Comparison of ENCODE assay signal across 8 mouse cellular contexts in the genomic region with DNA sequence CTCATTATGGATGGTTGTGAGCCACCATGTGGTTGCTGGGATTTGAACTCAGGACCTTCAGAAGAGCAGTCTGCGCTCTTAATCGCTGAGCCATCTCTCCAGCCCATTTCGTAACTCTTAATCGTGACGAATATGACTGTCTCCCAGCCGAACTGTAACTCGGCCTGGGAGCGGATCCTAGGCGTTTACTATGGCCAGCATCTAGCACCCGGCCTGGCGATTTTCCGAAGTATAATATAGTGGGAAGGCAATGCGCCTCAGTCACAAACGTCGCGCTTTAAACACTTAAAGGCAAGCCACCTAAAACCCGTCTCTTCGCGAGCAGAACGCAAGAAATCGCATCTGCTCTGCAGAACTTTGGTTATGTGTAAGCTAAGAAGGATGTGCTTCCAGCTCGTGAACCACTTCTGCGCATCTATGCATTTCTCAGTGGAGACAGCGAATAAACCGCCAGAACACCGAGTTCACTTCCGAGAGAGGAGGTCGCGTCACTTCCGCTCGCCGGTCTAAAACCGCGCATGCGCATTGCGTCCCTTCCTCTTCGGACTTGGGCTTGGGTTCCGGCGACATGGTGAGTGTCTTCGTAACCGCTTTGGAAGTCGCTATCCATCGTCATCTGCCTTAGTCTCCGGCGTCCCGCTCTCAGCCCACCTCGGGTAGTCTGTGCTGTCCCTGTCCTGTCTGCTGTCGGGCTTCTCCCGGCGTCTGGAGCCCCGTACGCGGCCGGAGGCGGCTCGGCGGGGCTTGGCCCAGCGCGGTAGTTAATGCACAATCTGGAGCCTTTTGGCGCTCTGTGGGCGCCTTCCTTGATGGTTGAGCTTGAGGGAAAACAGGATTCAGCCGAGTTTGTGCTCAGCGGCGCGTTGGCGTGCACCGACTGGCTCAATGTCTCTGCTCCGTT. TPM values are rescaled to one million over a fixed set of nuclear protein-coding genes. Genes with fewer than 3 reads are reported as not detected.
DNase-seq lines count a peak whose midpoint lies in the region; ATAC-seq lines count a peak whose summit lies in the region.

Rpl37a (plus strand) TSS at position 538 of the 901 bp plus-strand sequence.

- peaks cover 17% of the 10 kb centered on the region for H3K4me1 ChIP-seq in heart, embryonic 13.5 days
- peaks cover 28% of the 10 kb centered on the region for H3K4me1 ChIP-seq in liver, embryonic 12.5 days
- peaks cover 5% of the 10 kb centered on the region; the same call in 1 of the 2 replicates for H3K4me1 ChIP-seq in stomach, embryonic 15.5 days

- H3K27me3 ChIP-seq in heart, embryonic 13.5 days (replicated peaks), result no peaks in the 10 kb centered on the region
- no peaks in the 10 kb centered on the region for H3K27me3 ChIP-seq in liver, embryonic 12.5 days (replicated peaks)
- H3K27me3 ChIP-seq in stomach, embryonic 15.5 days (replicated peaks), result no peaks in the 10 kb centered on the region

- H3K36me3 ChIP-seq in heart, embryonic 13.5 days, result peaks cover 39% of the 10 kb centered on the region
- peaks cover 41% of the 10 kb centered on the region for H3K36me3 ChIP-seq in liver, embryonic 12.5 days
- H3K36me3 ChIP-seq in stomach, embryonic 15.5 days, result peaks cover 12% of the 10 kb centered on the region; the same call in 1 of the 2 replicates

- peak within 1 kb of the TSS; percentile 91 for H3K27ac ChIP-seq in heart, embryonic 13.5 days (replicated peaks)
- peak within 1 kb of the TSS; percentile 89 for H3K27ac ChIP-seq in liver, embryonic 12.5 days
- H3K27ac ChIP-seq in stomach, embryonic 15.5 days, result peak within 1 kb of the TSS; percentile 95

- peak; percentile 94 for ATAC-seq in erythroid progenitor cell, adult 5-6 weeks (replicated peaks; ENCODE audit: low FRiP score, poor library complexity, severe bottlenecking)
- peak; percentile 84 for ATAC-seq in heart, embryonic 13.5 days (ENCODE audit: extremely low read depth, insufficient number of reproducible peaks, low FRiP score, low TSS enrichment)
- ATAC-seq in liver, embryonic 12.5 days, result peak; percentile 81
- ATAC-seq in stomach, embryonic 15.5 days (ENCODE audit: insufficient read depth, low FRiP score, low read depth), result peak; percentile 89

- no peaks in the 10 kb centered on the region for H3K9me3 ChIP-seq in heart, embryonic 13.5 days
- H3K9me3 ChIP-seq in liver, embryonic 12.5 days (replicated peaks), result no peaks in the 10 kb centered on the region
- H3K9me3 ChIP-seq in stomach, embryonic 15.5 days, result no peaks in the 10 kb centered on the region

- WGBS in heart, embryonic 13.5 days, result 2% methylated on average over 68 of the region's 68 CpGs
- 2% methylated on average over 68 of the region's 68 CpGs for WGBS in liver, embryonic 12.5 days (ENCODE audit: insufficient replicate concordance)
- 3% methylated on average over 68 of the region's 68 CpGs for WGBS in stomach, embryonic 15.5 days

- H3K4me2 ChIP-seq in heart, embryonic 13.5 days, result peak within 1 kb of the TSS; percentile 83
- peak within 1 kb of the TSS; percentile 72 for H3K4me2 ChIP-seq in liver, embryonic 12.5 days
- peak within 1 kb of the TSS; percentile 80 for H3K4me2 ChIP-seq in stomach, embryonic 15.5 days

- DNase-seq in CD4-positive helper T cell, adult 2 months (ENCODE audit: low read depth, low spot score), result peak; percentile 96
- peak; percentile 91 for DNase-seq in brain, embryonic 18.5 days (ENCODE audit: low read depth, low spot score)
- DNase-seq in kidney, postnatal 10 days, result peak; percentile 98
- DNase-seq in natural killer cell, adult 2 months (ENCODE audit: low spot score in 2 of 2), result peak; percentile 92 to 95

- peak within 1 kb of the TSS; percentile 73 for H3K4me3 ChIP-seq in heart, embryonic 13.5 days
- peak within 1 kb of the TSS; percentile 81 for H3K4me3 ChIP-seq in liver, embryonic 12.5 days
- H3K4me3 ChIP-seq in stomach, embryonic 15.5 days (replicated peaks), result peak within 1 kb of the TSS; percentile 63

- peak within 1 kb of the TSS; percentile 97 for H3K9ac ChIP-seq in heart, embryonic 13.5 days
- peak within 1 kb of the TSS; percentile 87 for H3K9ac ChIP-seq in liver, embryonic 12.5 days
- H3K9ac ChIP-seq in stomach, embryonic 15.5 days, result peak within 1 kb of the TSS; percentile 76

RNA-seq across cellular contexts. Expression of gene Rpl37a, which starts in this region (rescaled TPM):
- total RNA-seq in erythroid progenitor cell, adult 5-6 weeks (2015; ENCODE audit: low replicate concordance), result 395 and 505 TPM in 2 replicates
- total RNA-seq in erythroid progenitor cell, adult 5-6 weeks (2017; ENCODE audit: low replicate concordance), result 97.7 and 148 TPM in 2 replicates
- polyA plus RNA-seq in heart, embryonic 13.5 days (2015; fragmentation: Nextera tagmentation; extraction: Ambion mirVana), result 1,013 and 1,094 TPM in 2 replicates
- polyA plus RNA-seq in liver, embryonic 12.5 days (2016; fragmentation: Nextera tagmentation; extraction: Ambion mirVana), result 1,480 and 1,497 TPM in 2 replicates
- 1,608 and 1,724 TPM in 2 replicates for polyA plus RNA-seq in stomach, embryonic 15.5 days (2015; fragmentation: Nextera tagmentation; extraction: Ambion mirVana)

Comparison
In these comparisons a context has a peak if more than half of its experiments do, and no peak if none do; other contexts are left out.
1. Peak in every context shown above with its lines: DNase-seq, ATAC-seq, H3K4me3 ChIP-seq and H3K27ac ChIP-seq.